Mouse (Mus musculus) CH12.LX (cell line): ENCODE results near the gene Myog. TPM values are rescaled to one million over a fixed set of nuclear protein-coding genes. Genes with fewer than 3 reads are reported as not detected.
A peak's percentile ranks its signal among the peaks of the same experiment; 100 is the strongest.

Experiments used
- DNase-seq: peaks from one replicate; pipeline ENCODE4 v3.0.0-alpha.2; 2013; ENCODE audit errors: extremely low read depth
- H3K27ac ChIP-seq: 2 replicates; pipeline ENCODE4 v1.5.1; 2012; ENCODE audit warnings: low read depth, mild to moderate bottlenecking, control low read depth, moderate library complexity; ENCODE audit not compliant: insufficient read depth
- H3K27me3 ChIP-seq: replicated peaks from 2 replicates; pipeline ENCODE3; 2012; ENCODE audit warnings: inconsistent platforms
- H3K36me3 ChIP-seq, 2 experiments: replicated peaks in 1 of 2; 2 replicates each; pipeline versions ENCODE3 to v1.6.1; 2012; ENCODE audit warnings: inconsistent platforms in 1 of 2, low read length in 1 of 2, mild to moderate bottlenecking in 1 of 2, mixed read lengths in 1 of 2, moderate library complexity in 1 of 2; ENCODE audit not compliant: control insufficient read depth in 1 of 2, insufficient read depth in 1 of 2
- H3K4me1 ChIP-seq, 2 experiments: 2 replicates each; pipeline ENCODE4 v1.6.1; 2012; ENCODE audit warnings: inconsistent platforms in 1 of 2, moderate library complexity in 1 of 2; ENCODE audit not compliant: insufficient read depth in 2 of 2, control insufficient read depth in 1 of 2
- H3K4me2 ChIP-seq: 2 replicates; pipeline ENCODE4 v1.6.1; 2012; ENCODE audit warnings: low read depth, mild to moderate bottlenecking, control low read depth; ENCODE audit not compliant: poor library complexity, insufficient read depth, severe bottlenecking
- H3K4me3 ChIP-seq, 3 experiments: fragments of 150-350 bp in 1 of 3; sonication (generic) in 1 of 3; replicated peaks in 1 of 3; 2 replicates each; pipeline versions ENCODE3 to v1.5.1; 2011 to 2012; ENCODE audit warnings: low read depth in 2 of 3, low read length in 2 of 3, mild to moderate bottlenecking in 2 of 3, moderate library complexity in 2 of 3, control low read depth in 1 of 3, improper control_type of control experiment in 1 of 3, inconsistent platforms in 1 of 3, mixed read lengths in 1 of 3; ENCODE audit not compliant: poor library complexity in 1 of 3
- H3K79me2 ChIP-seq: replicated peaks from 2 replicates; pipeline ENCODE4 v1.6.1; 2012; ENCODE audit warnings: mild to moderate bottlenecking, moderate library complexity; ENCODE audit not compliant: control insufficient read depth, poor library complexity, insufficient read depth, severe bottlenecking; ENCODE audit errors: extremely low read depth
- H3K9ac ChIP-seq: 2 replicates; pipeline ENCODE4 v1.6.1; 2012; ENCODE audit warnings: low read depth, mild to moderate bottlenecking, control low read depth, moderate library complexity; ENCODE audit not compliant: insufficient read depth
- H3K9me3 ChIP-seq: replicated peaks from 2 replicates; pipeline ENCODE3; 2012; ENCODE audit warnings: low read length, inconsistent platforms, mixed read lengths
- BHLHE40 ChIP-seq: IDR thresholded peaks from 2 replicates; pipeline ENCODE4 v1.6.1; 2011; ENCODE audit warnings: mild to moderate bottlenecking, low read depth, low read length, improper control_type of control experiment
- CHD1 ChIP-seq: IDR thresholded peaks from 2 replicates; pipeline ENCODE4 v1.6.1; 2012; ENCODE audit warnings: low read depth, low read length, improper control_type of control experiment, inconsistent platforms
- CHD2 ChIP-seq: IDR thresholded peaks from 2 replicates; pipeline ENCODE4 v1.6.1; 2011; ENCODE audit warnings: low read length, improper control_type of control experiment
- CTCF ChIP-seq, 2 experiments: IDR thresholded peaks in 1 of 2; conservative IDR thresholded peaks in 1 of 2; 2 replicates each; pipeline ENCODE4 v1.5.1; 2011 to 2012; ENCODE audit warnings: low read depth in 2 of 2, low read length in 2 of 2, improper control_type of control experiment in 1 of 2, inconsistent platforms in 1 of 2, mild to moderate bottlenecking in 1 of 2, moderate library complexity in 1 of 2
- E2F4 ChIP-seq: IDR thresholded peaks from 2 replicates; pipeline ENCODE4 v1.6.1; 2011; ENCODE audit warnings: low read depth, low read length, improper control_type of control experiment; ENCODE audit not compliant: insufficient replicate concordance
- GABPA ChIP-seq: IDR thresholded peaks from 2 replicates; pipeline ENCODE4 v1.6.1; 2012; ENCODE audit warnings: low read depth, low read length, improper control_type of control experiment, inconsistent platforms; ENCODE audit not compliant: insufficient replicate concordance
- IRF4 ChIP-seq: IDR thresholded peaks from 2 replicates; pipeline ENCODE4 v1.6.1; 2014; ENCODE audit warnings: low read depth, mild to moderate bottlenecking, inconsistent platforms, low read length, improper control_type of control experiment
- JUN ChIP-seq: IDR thresholded peaks from 2 replicates; pipeline ENCODE4 v1.6.1; 2011; ENCODE audit warnings: low read depth, mild to moderate bottlenecking, low read length, improper control_type of control experiment, moderate library complexity; ENCODE audit not compliant: insufficient read depth
- JUND ChIP-seq: conservative IDR thresholded peaks from 2 replicates; pipeline ENCODE4 v1.6.1; 2011; ENCODE audit warnings: low read depth, low read length, improper control_type of control experiment
- MAX ChIP-seq: IDR thresholded peaks from 2 replicates; pipeline ENCODE4 v1.6.1; 2011; ENCODE audit warnings: low read length, improper control_type of control experiment
- MAZ ChIP-seq: IDR thresholded peaks from 2 replicates; pipeline ENCODE4 v1.6.1; 2012; ENCODE audit warnings: low read depth, mild to moderate bottlenecking, inconsistent platforms, low read length, improper control_type of control experiment, moderate library complexity
- MXI1 ChIP-seq: IDR thresholded peaks from 2 replicates; pipeline ENCODE4 v1.6.1; 2011; ENCODE audit warnings: mild to moderate bottlenecking, low read depth, low read length, improper control_type of control experiment
- MYC ChIP-seq: IDR thresholded peaks from 2 replicates; pipeline ENCODE4 v1.6.1; 2011; ENCODE audit warnings: low read depth, mild to moderate bottlenecking, improper control_type of control experiment, low read length
- NELFE ChIP-seq: IDR thresholded peaks from 2 replicates; pipeline ENCODE4 v1.6.1; 2011; ENCODE audit warnings: low read depth, low read length, improper control_type of control experiment
- NRF1 ChIP-seq: IDR thresholded peaks from 2 replicates; pipeline ENCODE4 v1.6.1; 2014; ENCODE audit warnings: low read depth, mild to moderate bottlenecking, inconsistent platforms, low read length, improper control_type of control experiment, moderate library complexity
- PAX5 ChIP-seq: IDR thresholded peaks from 2 replicates; pipeline ENCODE4 v1.6.1; 2012; ENCODE audit warnings: low read length, inconsistent platforms, mixed read lengths
- POLR2AphosphoS2 ChIP-seq: IDR thresholded peaks from 2 replicates; pipeline ENCODE4 v1.6.1; 2011; ENCODE audit warnings: low read depth, low read length, improper control_type of control experiment
- RAD21 ChIP-seq: IDR thresholded peaks from 2 replicates; pipeline ENCODE4 v1.6.1; 2011; ENCODE audit warnings: low read depth, mild to moderate bottlenecking, low read length, improper control_type of control experiment, moderate library complexity
- SMC3 ChIP-seq: IDR thresholded peaks from 2 replicates; pipeline ENCODE4 v1.6.1; 2011; ENCODE audit warnings: low read depth, low read length, improper control_type of control experiment
- UBTF ChIP-seq: IDR thresholded peaks from 2 replicates; pipeline ENCODE4 v1.6.1; 2012; ENCODE audit warnings: low read depth, mild to moderate bottlenecking, inconsistent platforms, low read length, improper control_type of control experiment, moderate library complexity
- ZKSCAN1 ChIP-seq: IDR thresholded peaks from 2 replicates; pipeline ENCODE4 v1.6.1; 2012; ENCODE audit warnings: low read depth, inconsistent platforms, low read length, improper control_type of control experiment, borderline replicate concordance
- dilution Hi-C: fragments of 300-500 bp; cut with MboI; formaldehyde crosslinking; loops from 2 replicates; pipeline ENCODE4 v1.14.3; 2020; ENCODE audit warnings: low sequenced_read_pairs; ENCODE audit not compliant: extremely low pct_unique_long_range_greater_than_20kb, extremely low pct_ligation_motif_present
- in situ Hi-C: fragments of 300-500 bp; cut with MboI; formaldehyde crosslinking; loops from 3 replicates; pipeline ENCODE4 v1.14.3; 2019; ENCODE audit warnings: low sequenced_read_pairs, low pct_ligation_motif_present, low pct_unique_long_range_greater_than_20kb, mixed read lengths
- polyA plus RNA-seq: library from polyadenylated mRNA; unstranded; fragments of >175 nt; gene quantifications from 2 replicates; pipeline ENCODE4 v1.2.1, GENCODE M21; 2012; ENCODE audit warnings: low read depth; ENCODE audit not compliant: insufficient read length
- total RNA-seq, 2 experiments: library from RNA; depleted of rRNA; stranded (reverse); fragments of 300-350 nt in 1 of 2; fragments of >200 nt in 1 of 2; gene quantifications; 2 replicates each; pipeline ENCODE4 v1.2.3; 2012 to 2014

The Myog gene
- total and polyA plus RNA-seq, 3 experiments = not detected

DNA sequence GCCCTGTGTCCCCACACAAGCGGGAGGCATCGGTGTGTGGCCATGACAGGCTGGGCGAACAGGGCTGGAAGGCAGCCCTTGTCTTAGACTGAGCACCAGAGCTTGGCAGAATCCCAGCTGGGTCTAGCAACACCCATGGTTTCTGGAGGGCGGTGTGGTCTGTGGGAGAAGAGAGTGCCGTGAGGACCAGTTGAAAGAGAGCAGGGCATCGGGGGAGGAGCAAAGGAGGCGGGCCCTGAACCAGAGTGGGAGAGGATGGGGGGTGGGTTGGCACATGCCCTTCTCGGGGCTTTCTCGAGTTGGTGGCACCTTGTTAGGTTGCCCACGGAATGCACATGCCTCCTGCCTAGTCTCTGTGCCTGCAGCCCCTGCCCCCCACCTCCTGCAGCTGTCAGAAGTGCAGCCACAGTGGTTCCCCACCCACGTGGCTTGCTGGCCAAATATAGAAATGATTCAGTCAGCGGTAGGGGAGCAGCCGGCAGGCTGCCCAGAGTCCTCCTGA is 43.0 kb downstream of the Myog start, which contains the start of gene Ppfia4 (continued):
- TF ChIP-seq E2F4 = no peak
- no peak for TF ChIP-seq JUND
- 0 out of 2 replicates have a peak, but pooled peaks have one; percentile 34 for TF ChIP-seq MAZ
- TF ChIP-seq MAX = peak; percentile 85
- no peak for TF ChIP-seq CHD1
- TF ChIP-seq UBTF = no peak
- peak; percentile 68; the same call in 1 of the 2 replicates for TF ChIP-seq MYC
- TF ChIP-seq JUN = 0 out of 2 replicates have a peak, but pooled peaks have one; percentile 8
- no peak for TF ChIP-seq NRF1
- TF ChIP-seq ZKSCAN1 = no peak
- no peak for TF ChIP-seq GABPA

DNA sequence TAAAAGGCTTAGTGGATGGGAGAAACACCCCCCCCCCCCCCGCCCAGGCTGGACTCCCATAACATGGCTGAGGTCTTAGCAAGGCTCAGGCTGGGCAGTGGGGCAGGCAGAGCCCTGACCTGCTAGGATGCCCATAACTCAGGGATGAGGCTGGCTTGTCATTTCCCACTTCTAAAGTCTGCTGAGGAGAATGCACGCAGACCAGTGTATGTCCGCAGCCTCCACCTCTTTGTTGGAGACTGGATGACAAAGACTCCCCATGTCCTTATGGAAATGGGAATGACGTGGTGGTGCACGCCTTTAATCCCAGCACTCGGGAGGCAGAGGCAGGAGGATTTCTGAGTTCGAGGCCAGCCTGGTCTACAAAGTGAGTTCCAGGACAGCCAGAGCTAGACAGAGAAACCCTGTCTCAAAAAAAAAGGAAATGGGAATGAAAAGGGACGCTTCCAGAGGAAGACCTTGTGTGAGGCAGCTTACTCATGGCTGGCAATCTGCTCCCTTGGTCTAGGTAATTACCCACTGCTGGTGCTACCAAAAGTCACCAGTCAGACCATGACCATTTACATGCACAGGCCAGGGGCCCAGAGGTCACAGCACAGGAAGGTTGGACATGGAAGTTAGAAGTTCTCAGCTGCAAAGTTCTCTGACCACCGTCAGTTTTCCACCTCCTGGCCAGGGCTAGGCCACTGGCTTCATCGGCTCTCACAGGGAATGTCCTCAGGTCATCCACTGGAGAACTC is 43.8 kb downstream of the Myog start:
- DNase-seq = no peak
- no peak for TF ChIP-seq MAZ
- no peak for TF ChIP-seq BHLHE40
- no peak for TF ChIP-seq SMC3
- no peak for TF ChIP-seq CHD2
- TF ChIP-seq NRF1 = no peak
- no peak overlapping the region for H3K4me3 ChIP-seq
- in situ Hi-C loops (no loop called here), dilution Hi-C loops (no loop called here)
- H3K4me1 ChIP-seq = peaks cover 23 to 53% of the 10 kb centered on the region in 2 experiments
- H3K27me3 ChIP-seq = no peaks in the 10 kb centered on the region
- H3K9ac ChIP-seq = no peak overlapping the region
- no peak overlapping the region for H3K27ac ChIP-seq
- H3K79me2 ChIP-seq = no peaks in the 10 kb centered on the region
- no peaks in the 10 kb centered on the region for H3K9me3 ChIP-seq
- no peak overlapping the region for H3K4me2 ChIP-seq
- H3K36me3 ChIP-seq = no peaks in the 10 kb centered on the region

DNA sequence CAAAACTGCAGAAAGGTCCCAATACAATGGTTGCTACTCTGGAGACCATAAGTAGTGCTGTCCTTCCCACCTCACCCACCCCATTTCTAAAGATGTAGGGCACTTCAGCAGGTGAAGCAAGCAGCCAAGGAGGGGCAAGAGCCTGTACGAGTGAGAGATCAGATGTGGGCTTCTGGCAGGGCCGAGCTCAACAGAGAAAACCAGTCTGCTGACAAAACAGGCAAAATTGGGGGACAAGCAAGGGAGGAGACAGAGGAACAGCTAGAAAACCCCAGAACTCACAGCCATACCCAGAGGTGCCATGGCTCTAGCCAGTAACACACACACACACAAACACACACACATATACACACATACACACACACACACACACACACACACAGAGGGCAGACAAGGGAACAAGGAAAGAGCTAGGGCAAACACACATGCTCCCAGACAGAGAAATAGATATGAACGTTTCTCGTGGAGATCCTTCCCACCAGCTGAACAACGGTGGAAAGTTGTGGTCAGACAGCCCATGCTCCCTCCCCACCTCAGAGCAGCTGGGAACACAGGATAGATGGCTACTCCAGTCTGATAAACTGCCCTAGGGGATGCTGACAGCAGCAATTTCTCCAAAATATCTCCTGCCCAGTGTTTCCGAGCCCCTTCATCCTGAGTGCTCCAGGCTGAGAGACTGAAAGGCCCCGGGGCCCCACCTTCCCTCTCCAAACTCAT is 44.5 kb downstream of the Myog start:
- Histone ChIP-seq H3K4me2 (no peak overlapping the region), H3K27me3 (no peaks in the 10 kb centered on the region), H3K9me3 (no peaks in the 10 kb centered on the region), H3K79me2 (no peaks in the 10 kb centered on the region), H3K27ac (no peak overlapping the region), H3K9ac (no peak overlapping the region), H3K4me1 (peaks cover 23 to 53% of the 10 kb centered on the region in 2 experiments), H3K36me3 (no peaks in the 10 kb centered on the region), H3K4me3 (no peak overlapping the region)
- no peak for DNase-seq
- dilution Hi-C loops (no loop called here), in situ Hi-C loops (no loop called here)
- TF ChIP-seq PAX5 (no peak), POLR2AphosphoS2 (no peak), IRF4 (no peak), CTCF (conservative IDR thresholded peaks at IDR 0.05 in 1 of 2, IDR thresholded peaks at IDR 0.05 in 1 of 2; ENCODE audit: low read depth in 2 of 2, low read length in 2 of 2) (no peak), MXI1 (no peak), SMC3 (no peak), UBTF (no peak), RAD21 (no peak), CHD1 (no peak), NELFE (no peak), GABPA (no peak), CHD2 (no peak)
